Mouse (Mus musculus) effector memory CD4-positive, alpha-beta T cell, adult 5 months (primary cell): ENCODE results near the gene Dock10. TPM values are rescaled to one million over a fixed set of nuclear protein-coding genes. Genes with fewer than 3 reads are reported as not detected.

ENCODE experiments used
- polyA plus RNA-seq: library from polyadenylated mRNA; unstranded; fragments of 100-300 nt; shearing (Covaris generic); gene quantifications from one replicate; pipeline ENCODE4 v1.2.1, GENCODE M21; 2017

Gene Dock10
- polyA plus RNA-seq, result 291 TPM

GRCm38 (mm10) chr1:80757977-80758797 lies at the start of gene Dock10:
Gene Dock10, minus strand, starts transcription at chr1:80758527.

GRCm38 (mm10) chr1:80461348-80461747 lies 297.0 kb downstream of the Dock10 start, which contains the start of gene Gm45261:
Gene Gm45261, minus strand, starts transcription at chr1:80461448.

